Mouse (Mus musculus) retina, embryonic 14.5 days (tissue): ENCODE data around the gene Ptov1.

Source experiments
- DNase-seq: peaks from one replicate; pipeline ENCODE4 v3.0.0-alpha.2; 2015; ENCODE audit warnings: low spot score

Ptov1 gene

DNA sequence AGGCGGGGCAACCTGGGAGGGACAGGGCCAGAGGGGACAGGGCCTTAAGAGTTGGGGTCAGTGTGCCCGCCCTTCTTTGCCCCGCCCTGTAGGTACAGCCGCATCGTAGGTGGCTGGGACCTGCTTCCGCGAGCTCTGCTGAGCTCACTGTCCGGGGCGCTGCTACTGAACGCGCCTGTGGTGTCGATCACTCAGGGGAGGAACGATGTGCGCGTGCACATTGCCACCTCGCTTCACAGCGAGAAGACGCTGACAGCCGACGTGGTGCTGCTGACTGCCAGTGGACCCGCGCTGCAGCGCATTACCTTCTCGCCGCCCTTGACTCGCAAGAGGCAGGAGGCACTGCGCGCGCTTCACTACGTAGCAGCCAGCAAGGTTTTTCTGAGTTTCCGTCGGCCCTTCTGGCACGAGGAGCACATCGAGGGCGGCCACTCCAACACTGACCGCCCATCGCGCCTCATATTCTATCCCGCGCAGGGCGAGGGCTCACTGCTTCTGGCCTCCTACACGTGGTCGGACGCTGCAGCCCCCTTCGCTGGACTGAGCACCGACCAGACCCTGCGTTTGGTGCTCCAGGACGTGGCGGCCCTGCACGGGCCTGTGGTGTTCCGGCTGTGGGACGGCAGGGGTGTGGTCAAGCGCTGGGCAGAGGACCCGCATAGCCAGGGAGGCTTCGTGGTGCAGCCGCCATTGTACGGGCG is 29.9 kb downstream of the Ptov1 start:
- peak; percentile 37 for DNase-seq

DNA sequence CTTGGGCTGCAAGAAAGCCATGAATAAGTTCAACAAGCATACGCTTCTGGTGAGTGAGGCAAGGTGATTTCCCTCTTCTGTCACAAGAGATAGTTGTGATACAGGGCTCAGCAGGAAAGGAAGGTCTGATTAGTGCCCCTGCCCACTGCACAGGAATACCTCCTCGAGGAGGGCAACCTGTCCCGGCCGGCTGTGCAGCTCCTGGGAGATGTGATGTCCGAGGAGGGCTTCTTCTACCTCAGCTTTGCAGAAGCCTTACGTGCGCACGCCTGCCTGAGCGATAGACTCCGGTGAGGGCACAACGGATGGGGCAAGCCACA is 30.5 kb downstream of the Ptov1 start:
- no peak for DNase-seq

DNA sequence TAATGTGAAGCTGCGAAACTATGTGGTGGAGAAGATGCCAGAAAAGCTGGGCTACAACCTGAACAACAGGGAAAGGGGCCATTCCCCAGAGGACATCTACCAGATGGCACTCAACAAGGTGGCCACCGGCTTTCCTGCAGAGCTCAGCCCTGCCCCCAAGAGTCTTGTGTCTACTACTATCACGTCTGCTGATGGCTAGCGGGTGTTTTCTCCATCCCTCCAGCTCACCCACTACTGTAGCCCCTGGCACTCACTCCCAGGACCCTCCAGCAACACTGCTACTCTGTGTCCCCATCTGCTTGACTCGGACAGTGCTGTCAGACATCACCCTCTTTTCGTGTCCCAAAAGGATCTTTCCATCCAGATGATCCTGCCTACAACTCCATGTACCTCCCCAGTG is 31.5 kb downstream of the Ptov1 start:
- DNase-seq, result no peak

DNA sequence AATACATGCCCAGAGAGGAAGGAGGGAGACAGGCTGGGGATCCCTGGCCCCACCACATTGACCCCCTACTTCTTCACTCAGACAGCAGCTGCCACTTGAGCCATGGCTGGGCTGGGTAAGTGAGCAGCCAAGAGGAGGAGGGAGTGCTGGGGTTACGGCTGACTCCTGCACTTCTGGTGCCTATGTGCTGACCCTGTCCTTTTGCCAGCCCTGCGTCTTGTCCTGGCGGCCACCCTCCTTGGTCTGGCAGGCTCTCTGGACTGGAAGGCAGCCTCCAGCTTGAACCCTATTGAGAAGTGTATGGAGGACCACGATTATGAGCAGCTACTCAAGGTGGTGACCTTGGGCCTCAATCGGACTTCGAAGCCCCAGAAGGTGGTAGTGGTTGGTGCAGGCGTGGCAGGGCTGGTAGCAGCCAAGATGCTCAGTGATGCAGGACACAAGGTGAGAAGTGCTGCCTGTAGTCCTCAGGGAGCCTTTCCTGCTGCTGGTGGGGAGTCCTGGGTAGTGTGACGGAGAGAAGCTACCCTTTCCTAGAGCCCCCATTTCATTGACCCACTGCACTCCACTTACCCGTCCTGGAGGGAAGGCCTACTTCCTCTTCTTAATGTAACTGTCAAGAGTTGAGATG is 33.0 kb downstream of the Ptov1 start:
- no peak for DNase-seq

DNA sequence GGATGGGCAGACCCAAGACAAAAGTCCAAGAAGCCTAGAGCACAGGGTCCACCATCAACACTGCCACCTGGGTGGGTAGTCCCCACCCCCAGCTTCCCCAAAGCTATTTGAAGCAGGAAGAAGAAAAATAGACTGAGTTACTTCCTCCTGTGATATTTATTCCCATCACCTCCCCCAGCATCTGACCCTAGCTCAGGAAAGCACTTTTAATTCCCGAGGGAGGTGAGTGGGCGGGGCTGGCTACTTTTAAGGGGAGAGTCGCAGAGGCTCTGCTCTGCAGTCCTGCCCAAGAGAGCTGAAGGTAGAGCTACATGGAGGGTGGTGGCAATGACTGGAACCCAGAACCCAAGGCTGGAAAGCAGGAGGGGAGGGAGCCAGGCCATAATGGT is 33.6 kb downstream of the Ptov1 start:
- no peak for DNase-seq

DNA sequence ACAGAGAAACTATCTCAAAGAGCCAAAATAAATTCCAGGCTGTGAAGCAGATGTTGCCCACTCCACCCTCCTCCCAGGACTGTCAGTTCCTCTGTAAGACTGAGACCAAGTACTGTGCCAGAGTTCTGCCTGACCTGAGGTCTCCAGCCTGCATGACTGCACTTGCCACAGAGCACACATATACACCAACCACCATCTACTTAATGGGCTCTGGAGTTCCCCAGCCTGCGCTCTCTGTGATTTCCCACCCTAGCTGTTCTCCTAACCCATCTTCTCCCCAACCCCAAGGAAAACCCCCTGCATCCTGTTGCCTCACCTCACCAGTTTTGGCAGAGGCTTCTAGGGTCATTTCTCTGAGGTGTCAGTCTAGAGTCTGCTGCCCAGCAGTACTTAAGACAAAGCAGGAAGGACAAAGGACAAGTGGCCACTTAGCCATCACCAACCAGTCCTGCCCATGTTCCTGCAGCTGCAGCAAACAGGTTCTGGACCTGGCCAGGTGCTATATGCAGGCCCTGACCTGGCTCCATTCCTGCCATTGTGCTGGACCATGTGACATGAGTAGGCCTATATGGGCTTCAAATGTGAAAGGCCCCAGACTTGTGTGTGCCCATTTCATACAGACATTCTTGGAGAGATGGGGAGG is 34.1 kb downstream of the Ptov1 start:
- no peak for DNase-seq

DNA sequence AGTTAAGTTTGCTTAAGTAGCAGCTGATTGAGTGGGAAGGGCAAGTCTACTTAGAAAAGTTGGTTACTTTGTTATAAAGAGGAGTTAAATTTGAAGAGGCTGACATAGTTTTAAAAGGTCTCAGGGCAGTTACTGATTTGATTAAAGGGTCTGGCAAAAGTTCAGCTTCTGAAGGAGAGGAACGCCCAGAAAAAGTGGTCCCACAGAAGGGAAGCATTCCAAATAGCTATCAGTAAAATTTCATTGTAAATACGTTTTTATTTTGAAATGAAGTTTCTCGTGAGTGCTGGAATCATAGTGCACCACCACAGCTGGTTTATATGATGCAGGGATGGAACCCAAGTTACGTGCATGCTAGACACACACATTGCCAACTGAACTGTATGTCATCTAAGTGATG is 36.8 kb downstream of the Ptov1 start:
- DNase-seq, result no peak

DNA sequence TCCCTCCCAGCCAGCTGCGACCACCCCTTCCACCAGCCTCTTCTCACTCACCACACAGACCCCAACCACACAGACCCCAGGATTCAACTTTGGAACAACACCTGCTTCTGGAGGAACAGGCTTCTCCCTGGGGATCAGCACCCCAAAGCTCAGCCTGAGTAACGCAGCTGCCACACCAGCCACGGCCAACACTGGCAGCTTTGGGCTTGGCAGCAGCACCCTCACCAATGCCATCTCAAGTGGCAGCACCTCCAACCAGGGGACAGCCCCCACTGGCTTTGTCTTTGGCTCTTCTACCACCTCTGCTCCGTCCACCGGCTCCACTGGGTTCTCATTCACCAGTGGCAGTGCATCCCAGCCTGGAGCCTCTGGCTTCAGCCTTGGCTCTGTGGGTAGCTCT is 40.9 kb downstream of the Ptov1 start:
- no peak for DNase-seq

DNA sequence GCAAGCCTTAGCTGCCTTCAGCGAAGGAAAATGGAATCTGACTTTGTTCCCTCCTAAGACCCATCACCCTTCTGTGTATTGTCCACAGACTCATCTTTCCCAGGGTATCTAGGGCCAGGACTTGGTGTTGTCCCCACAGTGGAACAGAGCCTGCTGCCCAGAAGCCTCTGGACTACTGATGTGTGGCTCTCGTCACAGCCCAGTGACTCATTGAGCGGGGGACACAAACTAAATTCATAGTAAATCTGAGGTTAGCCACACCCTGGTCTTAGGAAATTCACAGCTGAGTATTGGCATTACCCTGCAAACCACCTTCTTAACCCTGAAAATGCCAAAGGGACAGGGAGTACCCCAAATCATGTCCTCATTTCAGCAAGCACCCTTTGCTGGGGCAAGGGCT is 42.8 kb downstream of the Ptov1 start:
- no peak for DNase-seq

DNA sequence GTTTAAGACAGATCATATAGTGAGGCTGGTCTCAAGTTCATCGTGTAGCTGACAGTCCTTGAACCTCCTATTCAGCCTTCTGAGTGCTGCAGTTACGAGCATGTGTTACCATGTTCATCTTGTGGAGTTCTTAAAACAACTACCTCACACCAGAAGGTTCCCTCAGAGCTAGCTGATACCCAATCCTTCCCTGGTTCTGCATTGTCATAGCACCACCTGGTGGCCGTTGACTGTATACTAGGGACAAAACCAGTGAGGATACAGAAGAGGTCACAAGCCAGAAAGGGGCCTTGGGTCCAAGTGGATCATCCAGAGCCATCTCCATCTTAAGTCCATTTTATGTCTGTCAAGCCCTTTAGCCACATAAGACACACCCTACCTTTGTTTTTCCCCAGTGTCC is 44.7 kb downstream of the Ptov1 start:
- peak; percentile 85 for DNase-seq

DNA sequence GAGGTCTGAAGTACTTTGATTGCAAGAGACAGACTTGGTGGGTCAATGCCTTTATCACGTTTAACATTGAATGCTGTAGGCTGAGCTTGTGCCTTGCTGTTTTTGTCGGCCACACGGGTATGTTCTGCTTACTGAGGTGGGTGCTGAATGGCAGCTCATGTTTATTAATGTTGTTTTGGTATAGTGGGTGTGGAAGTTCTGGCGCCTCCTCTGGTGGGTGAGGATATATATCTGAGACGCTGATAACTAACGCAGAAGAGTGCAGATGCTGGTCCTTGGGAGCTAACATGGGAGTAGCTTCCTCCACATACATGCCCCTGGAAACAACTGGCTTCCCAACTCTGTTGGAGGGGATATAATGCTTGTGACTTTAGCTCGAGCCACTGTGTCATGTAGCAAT is 46.2 kb downstream of the Ptov1 start:
- no peak for DNase-seq

DNA sequence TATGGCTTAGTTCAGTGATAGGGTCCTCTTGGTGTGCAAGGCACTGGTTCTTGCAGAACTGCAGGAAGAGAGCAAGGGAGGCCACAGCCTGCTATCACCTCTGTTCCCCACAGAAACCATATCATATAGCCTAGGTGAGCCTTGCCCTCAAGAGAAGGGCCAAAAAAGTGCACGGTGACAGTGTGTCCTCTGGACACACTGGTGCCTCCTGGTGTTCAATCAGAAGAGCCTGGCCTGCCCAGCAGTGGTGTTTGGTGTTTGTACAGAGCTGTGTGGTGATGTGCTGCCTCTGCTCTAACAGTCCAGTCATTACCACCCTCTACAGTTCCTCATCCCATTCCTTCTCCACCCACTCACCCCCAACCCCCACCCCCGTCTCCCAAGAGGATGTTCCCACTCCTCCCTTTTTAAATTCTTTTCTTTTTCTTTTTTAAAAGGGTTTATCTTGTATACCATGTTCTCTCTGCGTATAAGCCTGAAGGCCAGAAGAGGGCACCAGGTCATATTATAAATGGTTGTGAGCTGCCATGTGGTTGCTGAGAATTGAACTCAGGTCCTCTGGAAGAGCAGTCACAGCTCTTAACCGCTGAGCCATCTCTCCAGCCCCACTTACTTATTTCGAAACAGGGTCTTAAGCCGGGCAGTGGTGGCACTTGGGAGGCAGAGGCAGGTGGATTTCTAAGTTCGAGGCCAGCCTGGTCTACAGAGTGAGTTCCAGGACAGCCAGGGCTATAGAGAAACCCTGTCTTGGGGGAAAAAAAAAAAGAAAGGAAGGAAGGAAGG is 47.7 kb downstream of the Ptov1 start:
- no peak for DNase-seq

DNA sequence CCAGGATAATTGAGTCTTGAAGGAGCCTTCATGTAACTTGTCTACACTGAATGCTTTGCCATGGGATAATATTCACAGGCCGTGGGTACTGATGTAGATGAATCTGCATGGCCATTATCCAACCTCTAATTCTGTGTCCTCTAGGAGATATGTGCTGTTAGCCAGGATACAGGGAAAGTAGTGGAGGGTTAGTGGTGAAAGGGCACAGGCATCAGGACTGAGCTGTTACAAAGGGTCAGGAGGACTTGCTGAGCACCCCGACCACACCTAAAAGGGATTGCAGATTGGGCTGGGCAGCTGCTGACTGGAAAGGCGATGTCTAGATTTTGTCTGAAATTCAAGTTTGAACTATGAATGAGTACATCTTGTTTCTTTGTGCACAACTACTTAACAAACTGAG is 49.1 kb downstream of the Ptov1 start:
- no peak for DNase-seq

DNA sequence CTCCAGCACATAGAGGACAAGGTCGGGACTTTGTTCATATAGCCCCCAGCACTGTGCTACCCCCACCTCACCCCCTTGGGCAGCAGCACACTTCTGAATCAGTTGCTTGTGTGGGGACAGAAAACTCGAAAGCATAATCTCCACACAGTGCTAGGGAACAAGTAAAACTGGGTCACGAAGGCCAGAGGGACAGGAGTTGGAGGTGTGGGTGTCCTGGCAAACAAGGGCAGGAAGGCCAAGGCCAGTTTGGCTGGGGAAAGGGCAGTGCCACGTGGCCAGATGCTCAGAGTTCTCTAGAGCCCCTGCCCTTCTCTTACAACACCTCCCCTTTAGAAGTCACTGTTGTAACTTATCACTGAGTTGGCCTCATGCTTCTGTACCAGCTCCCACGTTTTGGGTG is 49.7 kb downstream of the Ptov1 start:
- no peak for DNase-seq

DNA sequence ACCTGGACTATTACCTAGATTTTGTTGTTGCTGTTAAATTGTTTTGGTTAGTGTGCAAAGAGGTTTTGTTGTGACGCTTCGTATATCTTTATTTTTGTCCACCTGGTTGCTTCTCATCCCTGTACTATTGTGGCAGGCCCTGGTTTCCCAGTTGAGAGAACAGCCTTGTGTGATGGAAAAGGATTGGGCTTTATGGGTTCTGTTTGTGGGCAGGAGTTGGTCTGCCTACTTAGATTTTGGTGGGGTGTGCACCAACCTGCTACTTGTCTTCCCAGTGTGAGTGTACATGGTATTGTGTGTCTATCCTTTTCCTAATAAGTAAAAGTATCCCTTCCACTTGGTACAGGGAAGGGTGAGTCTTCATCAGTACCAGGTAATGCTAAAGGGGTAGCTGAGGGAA is 50.2 kb downstream of the Ptov1 start:
- no peak for DNase-seq

DNA sequence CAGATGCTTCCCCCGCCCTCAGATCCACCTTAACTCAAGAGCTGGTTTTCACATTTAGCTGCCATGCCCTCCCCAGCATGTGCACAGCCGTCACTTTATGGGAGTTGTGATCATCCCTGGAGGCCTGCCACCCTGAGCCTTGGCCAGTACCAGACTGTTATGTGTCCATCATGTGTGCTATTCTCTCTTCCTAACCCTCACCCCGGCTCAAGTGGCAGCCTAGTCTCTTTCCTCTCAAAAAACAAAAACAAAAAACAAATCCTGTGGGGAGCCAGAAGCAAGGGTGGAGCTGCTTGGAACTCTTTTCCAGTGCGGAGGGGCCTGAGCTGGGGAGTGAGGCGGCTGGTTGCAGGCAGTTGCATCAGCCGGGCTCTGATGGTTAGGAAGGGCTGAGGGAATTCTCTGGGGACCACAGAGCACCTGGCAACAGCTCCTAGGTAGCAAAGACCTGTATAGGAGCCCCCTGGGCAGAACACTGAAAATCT is 50.8 kb downstream of the Ptov1 start:
- peak; percentile 67 for DNase-seq

DNA sequence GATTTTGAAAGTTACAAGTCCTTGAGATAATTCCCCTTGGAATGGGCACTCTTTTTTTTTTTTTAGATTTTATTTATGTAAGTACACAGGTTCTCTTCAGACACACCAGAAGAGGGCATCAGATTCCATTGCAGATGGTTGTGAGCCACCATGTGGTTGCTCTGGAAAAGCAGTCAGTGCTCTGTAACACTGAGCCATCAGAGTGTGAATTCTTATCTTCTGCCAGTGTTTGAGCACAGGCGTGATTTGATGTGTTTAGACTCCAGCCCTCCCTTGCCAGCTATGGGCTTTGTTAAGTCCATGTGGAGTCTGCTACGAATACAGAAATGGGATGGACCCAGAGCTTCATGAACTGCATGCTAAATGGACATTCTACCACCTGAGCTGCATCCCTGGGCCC is 51.4 kb downstream of the Ptov1 start:
- DNase-seq, result peak; percentile 35

DNA sequence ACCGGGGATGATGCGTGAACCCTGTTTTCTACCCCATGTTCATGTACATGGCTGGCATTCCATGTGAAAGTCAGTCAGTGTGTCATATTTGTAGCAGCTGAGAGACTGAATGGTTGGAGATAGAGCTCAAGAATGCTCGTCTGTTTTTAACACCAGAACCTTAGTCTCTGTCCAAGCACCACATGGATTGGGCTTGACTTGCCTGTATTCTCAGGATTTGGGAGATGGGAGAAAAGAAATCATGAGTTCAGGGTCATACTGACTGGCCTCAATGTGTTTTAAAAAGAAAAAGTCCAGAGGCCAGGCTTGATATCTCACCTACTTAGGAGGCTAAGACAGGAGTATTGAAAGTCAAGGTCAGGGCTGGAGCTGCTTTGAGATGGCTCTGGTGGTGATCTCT is 52.1 kb downstream of the Ptov1 start:
- no peak for DNase-seq

DNA sequence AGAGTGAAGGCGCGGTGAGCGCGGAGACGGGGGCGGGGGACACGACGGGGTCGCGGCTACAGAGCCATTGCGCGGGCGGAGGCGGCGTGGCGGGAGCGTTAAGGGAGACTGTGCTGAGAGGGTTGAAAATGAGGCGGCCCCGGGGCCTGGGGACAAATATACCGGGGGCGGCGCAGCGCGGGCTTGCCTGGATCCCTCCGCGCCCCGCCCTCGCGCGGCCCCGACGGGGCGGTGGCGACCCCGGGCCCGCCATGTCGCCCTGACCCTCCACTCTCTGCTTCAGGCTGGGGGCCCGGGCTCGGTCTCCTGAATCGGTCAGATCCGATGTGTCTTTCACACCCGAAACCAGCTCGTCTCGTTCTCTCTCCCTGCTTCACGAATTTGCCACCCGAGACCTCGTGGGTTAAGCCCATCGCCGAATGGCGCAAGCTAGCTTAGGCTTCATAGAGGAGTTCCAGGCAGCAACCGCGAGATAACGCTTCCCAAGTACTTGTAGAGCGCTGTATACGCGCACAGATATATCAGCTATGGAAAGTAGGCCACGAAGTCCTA is 53.0 kb downstream of the Ptov1 start, which contains the start of gene Atf5:
Gene Atf5 (minus strand): TSS at position 189 of the 552 bp plus-strand sequence.
- DNase-seq, result no peak

DNA sequence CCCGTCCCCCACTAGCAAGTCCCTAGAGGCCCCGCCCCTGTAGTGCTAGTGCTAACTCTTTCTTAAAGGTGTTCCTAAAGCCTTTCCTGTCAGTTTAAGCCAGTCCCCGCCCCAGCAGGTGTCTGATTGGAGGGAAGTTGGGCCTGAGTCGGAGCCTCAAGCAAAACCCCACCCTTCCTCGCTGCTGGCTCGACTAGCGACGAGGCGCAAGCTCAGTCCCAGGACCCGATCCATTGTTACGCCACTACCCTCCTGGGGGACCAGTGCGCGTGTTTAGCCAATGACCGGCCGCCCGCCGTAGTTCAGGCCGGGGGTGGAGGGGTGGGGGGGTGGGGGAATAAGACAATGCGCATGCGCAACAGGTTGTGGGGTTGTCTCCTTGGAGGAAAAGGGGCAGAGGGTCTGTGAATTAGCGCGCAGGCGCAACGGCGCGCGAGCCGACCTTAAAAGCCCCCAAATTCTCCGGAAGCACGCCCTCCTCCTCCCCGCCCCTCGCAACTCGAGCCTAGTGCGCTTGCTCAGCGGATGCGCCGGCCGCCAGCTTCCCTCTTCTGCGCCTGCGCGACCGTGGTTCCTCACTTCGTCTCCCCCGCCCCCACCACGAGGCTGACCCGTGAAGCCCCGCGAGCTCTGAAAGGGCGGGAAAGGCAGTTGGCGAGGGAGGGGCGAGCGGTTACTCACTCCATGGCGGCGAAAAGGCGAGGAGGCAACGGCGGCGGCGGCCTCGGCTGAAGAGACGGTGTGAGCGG is 53.7 kb downstream of the Ptov1 start, which contains the start of the genes Nup62 and Il4i1:
Gene Nup62 (plus strand): TSS at position 368 of the 749 bp plus-strand sequence.
Gene Il4i1 (plus strand): TSS at position 667 of the 749 bp plus-strand sequence.
- DNase-seq, result peak; percentile 99

DNA sequence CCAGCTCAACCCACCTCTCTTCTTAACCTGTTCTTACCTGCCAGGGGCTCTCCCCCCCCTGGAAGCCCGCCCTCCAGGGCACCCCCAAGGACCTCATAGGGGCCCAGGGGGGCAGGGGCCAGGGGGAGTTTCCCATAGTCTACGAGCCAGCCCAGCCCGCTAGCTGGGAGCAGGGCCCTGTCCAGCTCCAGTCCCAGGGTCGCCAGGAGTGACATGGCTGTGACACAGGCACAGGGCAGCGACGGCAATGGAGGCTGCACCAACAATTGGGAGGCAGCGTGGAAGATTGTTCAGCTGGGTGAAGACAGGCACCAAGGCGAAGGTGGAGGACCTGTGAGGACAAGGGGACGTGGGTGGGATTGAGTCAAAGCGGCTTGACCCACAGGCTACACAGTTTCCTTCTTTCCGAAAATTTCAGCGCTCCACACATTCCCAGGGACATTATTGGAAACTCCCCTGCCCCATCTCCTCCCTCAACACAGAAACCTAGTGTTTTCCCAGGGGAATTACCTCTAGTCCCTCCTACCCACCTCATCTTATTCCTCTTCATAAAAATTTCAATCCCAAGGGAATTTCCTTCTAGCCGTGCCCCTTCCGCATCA is 54.5 kb downstream of the Ptov1 start:
- no peak for DNase-seq
